Mouse (Mus musculus) forebrain, embryonic 16.5 days (tissue): ENCODE data around the gene Gdf11. TPM values are rescaled to one million over a fixed set of nuclear protein-coding genes. Genes with fewer than 3 reads are reported as not detected.

Source experiments
- ATAC-seq: fragments of 200-750 bp; cut with Nextera tagmentation; 2 replicates; pipeline ENCODE4 v1.8.0; 2017; ENCODE audit warnings: mild to moderate bottlenecking, moderate library complexity
- H3K27ac ChIP-seq: fragments of 300-500 bp; sonication (generic); 2 replicates; pipeline ENCODE4 v1.5.1; 2014; ENCODE audit warnings: low read length, control low read depth
- H3K27me3 ChIP-seq: fragments of 300-500 bp; sonication (generic); replicated peaks from 2 replicates; pipeline ENCODE4 v1.6.1; 2014; ENCODE audit warnings: low read length; ENCODE audit not compliant: control insufficient read depth, insufficient read depth
- H3K36me3 ChIP-seq: fragments of 300-500 bp; sonication (generic); 2 replicates; pipeline ENCODE4 v1.6.1; 2014; ENCODE audit not compliant: control insufficient read depth, insufficient read depth
- H3K4me1 ChIP-seq: fragments of 300-500 bp; sonication (generic); replicated peaks from 2 replicates; pipeline ENCODE4 v1.6.1; 2014; ENCODE audit warnings: low read length; ENCODE audit not compliant: control insufficient read depth, insufficient read depth
- H3K4me2 ChIP-seq: fragments of 300-500 bp; sonication (generic); 2 replicates; pipeline ENCODE4 v1.6.1; 2014; ENCODE audit warnings: mild to moderate bottlenecking, low read length, control low read depth
- H3K4me3 ChIP-seq: fragments of 300-500 bp; sonication (generic); replicated peaks from 2 replicates; pipeline ENCODE4 v1.5.1; 2014; ENCODE audit warnings: mild to moderate bottlenecking, low read length, control low read depth
- H3K9ac ChIP-seq: fragments of 300-500 bp; sonication (generic); replicated peaks from 2 replicates; pipeline ENCODE4 v1.6.1; 2014; ENCODE audit warnings: low read depth, low read length, control low read depth
- H3K9me3 ChIP-seq: fragments of 300-500 bp; sonication (generic); 2 replicates; pipeline ENCODE4 v1.6.1; 2016; ENCODE audit warnings: low read length; ENCODE audit not compliant: control insufficient read depth
- WGBS: fragments of 180-500 bp; shearing (Covaris S2); extraction: QIAGEN DNeasy Blood & Tissue Kit; methylation state at CpG from one replicate; pipeline ENCODE4 v1.1.7; 2014; 5-methylcytosine and 5-hydroxymethylcytosine counted together
- polyA plus RNA-seq: library from polyadenylated mRNA; unstranded; fragments of >200 nt; fragmentation: Nextera tagmentation; extraction: Ambion mirVana; gene quantifications from 2 replicates; pipeline ENCODE4 v1.2.1, GENCODE M21; 2015

Gdf11 gene
- polyA plus RNA-seq, 1 experiment from 2014 or later: 7.0 TPM

- H3K36me3 ChIP-seq: peaks cover 15% of the 10 kb centered on the region
- WGBS: 81% methylated on average over 2 of the region's 2 CpGs
These were observed 43.1 kb downstream of the Gdf11 start for GRCm38 (mm10) chr10:128848426-128848825.

GRCm38 (mm10) chr10:128846664-128847063 is 44.9 kb downstream of the Gdf11 start:
- no peaks in the 10 kb centered on the region for H3K4me1 ChIP-seq
- no peaks in the 10 kb centered on the region for H3K27me3 ChIP-seq
- 98% methylated on average over 4 of the region's 4 CpGs for WGBS
- H3K9ac ChIP-seq: no peak overlapping the region
- no peak overlapping the region for H3K4me3 ChIP-seq
- no peaks in the 10 kb centered on the region for H3K9me3 ChIP-seq
- no peak for ATAC-seq
- no peak overlapping the region for H3K4me2 ChIP-seq
- H3K27ac ChIP-seq: no peak overlapping the region
- peaks cover 20% of the 10 kb centered on the region for H3K36me3 ChIP-seq

More at GRCm38 (mm10) chr10:128848426-128848825, 43.1 kb downstream of the Gdf11 start:
- Histone ChIP-seq H3K4me1 (no peaks in the 10 kb centered on the region), H3K4me2 (no peak overlapping the region), H3K4me3 (no peak overlapping the region), H3K9me3 (no peaks in the 10 kb centered on the region), H3K27ac (no peak overlapping the region), H3K9ac (no peak overlapping the region), H3K27me3 (no peaks in the 10 kb centered on the region)
- ATAC-seq: no peak

GRCm38 (mm10) chr10:128845516-128845915 is 46.0 kb downstream of the Gdf11 start:
- no peak for ATAC-seq
- no peak overlapping the region for H3K4me3 ChIP-seq
- WGBS: 38% methylated on average over 2 of the region's 2 CpGs
- H3K4me1 ChIP-seq: no peaks in the 10 kb centered on the region
- no peak overlapping the region for H3K27ac ChIP-seq
- H3K36me3 ChIP-seq: peaks cover 23% of the 10 kb centered on the region
- no peak overlapping the region for H3K9ac ChIP-seq
- no peaks in the 10 kb centered on the region for H3K9me3 ChIP-seq
- no peaks in the 10 kb centered on the region for H3K27me3 ChIP-seq
- H3K4me2 ChIP-seq: no peak overlapping the region

GRCm38 (mm10) chr10:128843260-128843659 is 48.3 kb downstream of the Gdf11 start:
- H3K4me1 ChIP-seq: no peaks in the 10 kb centered on the region
- no peak for ATAC-seq
- H3K27ac ChIP-seq: no peak overlapping the region
- no peaks in the 10 kb centered on the region for H3K9me3 ChIP-seq
- no peaks in the 10 kb centered on the region for H3K27me3 ChIP-seq
- no peak overlapping the region for H3K9ac ChIP-seq
- H3K4me2 ChIP-seq: no peak overlapping the region
- peaks cover 18% of the 10 kb centered on the region for H3K36me3 ChIP-seq
- H3K4me3 ChIP-seq: no peak overlapping the region
- WGBS: 93% methylated on average over 5 of the region's 5 CpGs

- H3K36me3 ChIP-seq: peaks cover 15% of the 10 kb centered on the region
These were observed 50.9 kb downstream of the Gdf11 start for GRCm38 (mm10) chr10:128840612-128841011.

GRCm38 (mm10) chr10:128839434-128839833 is 52.1 kb downstream of the Gdf11 start:
- Histone ChIP-seq H3K4me1 (no peaks in the 10 kb centered on the region), H3K36me3 (peaks cover 16% of the 10 kb centered on the region)

More at GRCm38 (mm10) chr10:128840612-128841011, 50.9 kb downstream of the Gdf11 start:
- Histone ChIP-seq H3K9ac (no peak overlapping the region), H3K4me2 (no peak overlapping the region), H3K27ac (no peak overlapping the region), H3K27me3 (no peaks in the 10 kb centered on the region), H3K9me3 (no peaks in the 10 kb centered on the region), H3K4me1 (no peaks in the 10 kb centered on the region), H3K4me3 (no peak overlapping the region)
- ATAC-seq: no peak

GRCm38 (mm10) chr10:128837400-128837799 is 54.1 kb downstream of the Gdf11 start:
- H3K36me3 ChIP-seq: peaks cover 18% of the 10 kb centered on the region
- no peak for ATAC-seq

More at GRCm38 (mm10) chr10:128839434-128839833, 52.1 kb downstream of the Gdf11 start:
- Histone ChIP-seq H3K9ac (no peak overlapping the region), H3K4me3 (no peak overlapping the region), H3K27me3 (no peaks in the 10 kb centered on the region), H3K27ac (no peak overlapping the region), H3K9me3 (no peaks in the 10 kb centered on the region), H3K4me2 (no peak overlapping the region)
- ATAC-seq: no peak

More at GRCm38 (mm10) chr10:128837400-128837799, 54.1 kb downstream of the Gdf11 start:
- Histone ChIP-seq H3K9ac (no peak overlapping the region), H3K4me1 (no peaks in the 10 kb centered on the region), H3K4me2 (no peak overlapping the region), H3K27ac (no peak overlapping the region), H3K27me3 (no peaks in the 10 kb centered on the region), H3K9me3 (no peaks in the 10 kb centered on the region), H3K4me3 (no peak overlapping the region)

Other genes starting within 250 kb of the Gdf11 start
- 9.0 and 15.6 TPM in 2 replicates for gene Ikzf4, start 245.7 kb downstream of the Gdf11 start, polyA plus RNA-seq
- 11.2 and 12.7 TPM in 2 replicates for gene Suox, start 217.6 kb downstream of the Gdf11 start, polyA plus RNA-seq
- 128 and 131 TPM in 2 replicates for gene Rab5b, start 195.5 kb downstream of the Gdf11 start, polyA plus RNA-seq
- 0.14 and 0.25 TPM in 2 replicates for gene Pmel, start 187.5 kb downstream of the Gdf11 start, polyA plus RNA-seq
- gene Cdk2, start 186.7 kb downstream of the Gdf11 start, polyA plus RNA-seq: 29.7 and 37.8 TPM in 2 replicates
- 4.6 and 5.1 TPM in 2 replicates for gene Dgka, start 146.9 kb downstream of the Gdf11 start, polyA plus RNA-seq
- 37.9 and 43.6 TPM in 2 replicates for gene Pym1, start 143.8 kb downstream of the Gdf11 start, polyA plus RNA-seq
- gene Mmp19, start 100.8 kb downstream of the Gdf11 start, polyA plus RNA-seq: 0.54 and 0.73 TPM in 2 replicates
- gene Dnajc14, start 87.7 kb downstream of the Gdf11 start, polyA plus RNA-seq: 67.2 and 68.2 TPM in 2 replicates
- gene Tmem198b, start 87.3 kb downstream of the Gdf11 start, polyA plus RNA-seq: 10.7 and 13.7 TPM in 2 replicates
- gene Sarnp, start 74.4 kb downstream of the Gdf11 start, polyA plus RNA-seq: 180 and 194 TPM in 2 replicates
- gene Ormdl2, start 70.1 kb downstream of the Gdf11 start, polyA plus RNA-seq: 20.9 and 22.5 TPM in 2 replicates
- gene Cd63, start 9.3 kb upstream of the Gdf11 start, polyA plus RNA-seq: 119 and 137 TPM in 2 replicates
- 8.6 and 12.3 TPM in 2 replicates for gene Rdh5, start 31.2 kb upstream of the Gdf11 start, polyA plus RNA-seq
- 203 and 221 TPM in 2 replicates for gene Bloc1s1, start 32.3 kb upstream of the Gdf11 start, polyA plus RNA-seq
- gene Itga7, start 42.1 kb upstream of the Gdf11 start, polyA plus RNA-seq: 3.1 and 3.4 TPM in 2 replicates
- not detected in 2 replicates for gene Mettl7b, start 69.3 kb upstream of the Gdf11 start, polyA plus RNA-seq
- gene Olfr9, start 97.7 kb upstream of the Gdf11 start, polyA plus RNA-seq: not detected in 2 replicates
- gene Olfr763, start 119.1 kb upstream of the Gdf11 start, polyA plus RNA-seq: not detected in 2 replicates
- not detected in 2 replicates for gene Olfr764-ps1, start 148.2 kb upstream of the Gdf11 start, polyA plus RNA-seq
- gene Olfr765, start 158.3 kb upstream of the Gdf11 start, polyA plus RNA-seq: not detected in 2 replicates
- not detected in 2 replicates for gene Olfr766-ps1, start 177.3 kb upstream of the Gdf11 start, polyA plus RNA-seq
- gene Olfr767, start 191.2 kb upstream of the Gdf11 start, polyA plus RNA-seq: not detected in 2 replicates
- not detected in 2 replicates for gene Olfr768, start 207.7 kb upstream of the Gdf11 start, polyA plus RNA-seq
- gene Olfr769, start 226.1 kb upstream of the Gdf11 start, polyA plus RNA-seq: not detected in 2 replicates
- gene Olfr770, start 247.3 kb upstream of the Gdf11 start, polyA plus RNA-seq: not detected in 2 replicates